Mouse (Mus musculus): ENCODE results near the gene Strada.

The Strada gene

DNA sequence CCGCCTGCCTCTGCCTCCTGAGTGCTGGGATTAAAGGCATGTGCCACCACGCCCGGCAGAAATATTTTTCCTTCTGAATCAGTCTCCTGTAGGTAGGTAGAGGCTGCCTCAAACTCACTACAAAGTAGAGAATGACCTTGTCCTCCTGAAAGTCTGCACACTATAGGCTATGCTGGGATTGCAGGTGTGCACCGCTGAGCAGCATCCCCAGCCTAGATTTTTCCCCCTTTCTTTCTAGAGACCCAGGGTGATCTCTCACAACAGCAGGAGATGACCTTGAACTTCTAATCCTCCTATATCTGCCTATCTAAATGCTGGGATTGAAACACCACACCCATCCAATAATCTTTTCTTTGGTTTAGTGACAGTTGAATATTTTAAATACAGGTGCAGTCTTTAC, 14.6 kb downstream of the Strada start:
- DNase-seq, result no peak

DNA sequence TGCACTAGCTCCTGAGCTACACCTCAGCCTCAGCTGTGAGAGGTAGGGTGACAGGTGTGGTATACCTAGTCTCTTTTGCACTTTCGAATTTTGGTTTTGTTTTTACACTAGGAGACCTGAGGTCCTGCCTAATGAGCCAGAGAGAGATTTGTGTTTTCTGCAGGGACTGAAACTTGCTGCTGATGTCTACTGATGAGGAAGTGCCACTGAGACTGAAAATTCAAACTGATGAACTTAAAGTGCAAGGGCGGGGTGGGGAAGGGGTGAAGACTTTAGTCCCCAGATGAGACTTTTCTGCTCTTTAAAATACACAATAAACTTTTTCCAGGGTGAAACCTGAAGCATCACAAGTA, 21.5 kb downstream of the Strada start:
- DNase-seq, result no peak

DNA sequence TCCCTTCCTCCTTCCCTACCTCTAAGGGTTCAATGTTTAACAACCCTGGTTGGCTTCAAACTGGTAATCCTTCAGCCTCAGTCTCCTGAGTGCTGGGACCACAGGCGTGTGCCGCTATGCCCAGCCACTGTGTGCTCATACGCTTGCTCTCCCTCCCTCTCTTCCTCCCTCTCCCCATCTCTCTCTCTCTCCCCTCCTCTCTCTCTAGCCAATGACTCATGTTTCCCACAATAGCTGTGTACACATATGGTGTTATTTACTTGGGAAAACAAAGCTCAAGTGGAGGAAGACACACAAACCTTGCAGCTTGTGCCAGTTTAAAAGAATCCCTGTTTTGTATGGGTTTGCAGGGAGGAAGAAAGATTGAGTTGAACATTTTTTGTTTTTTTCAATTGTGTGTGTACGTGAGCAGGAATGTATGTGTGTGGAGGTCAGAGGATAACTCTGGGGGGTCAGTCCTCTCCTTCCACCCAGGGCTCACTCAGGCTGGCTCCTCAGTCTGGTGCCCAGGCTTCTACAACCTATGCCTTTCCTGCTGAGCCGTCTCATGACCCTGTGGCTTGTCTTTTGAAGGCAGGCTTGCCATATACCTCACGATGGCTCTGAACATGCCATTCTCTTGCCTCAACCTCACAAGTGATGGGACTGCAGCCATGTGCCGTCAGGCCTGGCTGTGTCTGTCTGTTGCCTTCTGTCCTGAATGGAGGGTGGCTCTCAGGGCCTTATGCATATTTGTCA, 22.1 kb downstream of the Strada start:
- no peak for DNase-seq

DNA sequence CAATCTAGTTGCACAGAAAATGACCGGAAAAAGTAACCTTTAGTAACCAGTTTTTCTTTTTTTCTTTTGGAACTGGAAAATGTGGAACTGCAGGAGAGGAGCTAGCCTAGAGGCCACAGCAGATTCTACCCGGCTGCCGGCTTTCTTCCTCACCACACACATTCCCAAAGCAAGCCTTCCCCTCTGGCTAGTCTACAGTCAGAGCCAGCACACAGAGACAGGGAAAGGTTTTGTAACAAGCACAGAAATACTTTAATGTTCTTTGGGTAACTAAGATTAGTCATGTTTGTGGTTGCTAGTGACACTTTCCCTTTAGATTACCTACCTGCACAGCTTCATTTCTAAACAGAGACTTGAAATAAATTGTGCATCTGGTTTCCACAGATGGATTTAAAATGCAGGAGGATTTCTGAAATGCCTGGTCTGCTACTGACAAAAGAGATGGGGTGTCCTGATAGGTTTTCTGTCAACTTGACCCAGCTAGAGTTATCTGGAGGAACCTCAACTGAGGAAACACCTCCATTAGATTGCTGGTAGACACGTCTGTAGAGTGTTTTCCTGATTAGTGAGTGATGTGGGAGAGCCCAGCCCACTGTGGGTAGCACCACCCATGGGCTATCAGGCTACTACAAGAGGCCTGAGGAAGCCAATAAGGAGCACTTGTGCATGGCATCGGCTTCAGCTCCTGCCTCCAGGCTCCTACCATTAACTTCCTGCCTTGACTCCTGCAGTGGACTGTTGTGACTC, 23.8 kb downstream of the Strada start:
- DNase-seq, result no peak

- DNase-seq, result no peak
Measured at GRCm38 (mm10) chr11:106176372-106176771, 25.6 kb downstream of the Strada start.

DNA sequence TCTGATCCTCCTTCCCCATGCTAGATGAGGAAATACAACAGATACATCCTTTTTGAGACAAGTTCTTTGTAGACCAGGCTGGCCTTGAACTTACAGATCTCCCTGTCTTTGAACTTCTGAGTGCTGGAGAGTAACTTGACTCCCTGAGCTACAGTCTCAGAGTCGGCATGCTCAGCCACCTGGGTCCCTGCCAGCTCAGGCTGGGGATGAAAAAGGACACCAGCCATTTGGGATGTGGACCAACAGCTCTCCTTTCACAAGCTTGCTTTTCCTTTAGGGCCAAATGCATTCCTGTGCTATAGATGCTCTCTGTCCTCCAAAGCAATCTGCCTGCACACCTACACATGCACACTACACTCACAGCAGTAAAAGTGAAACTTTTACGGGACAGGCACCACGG, 26.9 kb downstream of the Strada start:
- DNase-seq, result no peak

DNA sequence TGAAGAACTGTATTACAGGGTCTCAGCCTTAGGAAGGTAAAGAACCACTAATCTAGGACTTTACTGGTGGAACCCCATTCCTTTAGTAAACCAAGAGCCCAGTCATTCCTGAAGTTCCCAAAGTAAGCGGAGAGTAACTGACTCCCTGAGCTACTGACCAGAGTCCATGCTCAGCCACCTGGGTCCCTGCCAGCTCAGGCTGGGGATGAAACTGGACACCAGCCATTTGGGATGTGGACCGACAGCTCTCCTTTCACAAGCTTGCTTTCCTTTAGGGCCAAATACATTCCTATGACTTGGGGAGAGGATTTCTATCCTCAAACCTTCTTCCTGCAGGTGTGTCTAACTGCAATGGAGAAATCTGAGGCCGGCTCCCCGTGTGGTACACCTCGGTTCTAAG, 27.6 kb downstream of the Strada start:
- DNase-seq, result peak; percentile 44 to 61

DNA sequence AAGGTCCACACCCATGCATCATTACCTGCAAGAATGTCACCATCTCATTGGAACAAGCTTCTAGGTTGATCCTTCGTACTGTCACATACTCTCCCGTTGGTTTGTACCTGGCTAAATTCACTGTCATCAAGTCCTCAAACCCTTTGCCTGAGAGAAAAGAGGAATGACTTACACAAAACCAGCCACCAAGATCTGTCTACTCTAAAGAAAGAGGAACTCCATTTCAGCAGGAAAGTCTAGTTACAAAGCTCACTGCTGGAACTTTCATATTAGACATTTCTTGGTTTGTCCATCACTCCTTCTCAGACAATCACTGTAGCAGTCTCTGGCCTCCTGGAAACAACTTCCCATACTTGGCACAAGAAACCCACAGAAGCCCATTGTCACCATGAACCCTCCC, 28.7 kb downstream of the Strada start:
- DNase-seq, result no peak

DNA sequence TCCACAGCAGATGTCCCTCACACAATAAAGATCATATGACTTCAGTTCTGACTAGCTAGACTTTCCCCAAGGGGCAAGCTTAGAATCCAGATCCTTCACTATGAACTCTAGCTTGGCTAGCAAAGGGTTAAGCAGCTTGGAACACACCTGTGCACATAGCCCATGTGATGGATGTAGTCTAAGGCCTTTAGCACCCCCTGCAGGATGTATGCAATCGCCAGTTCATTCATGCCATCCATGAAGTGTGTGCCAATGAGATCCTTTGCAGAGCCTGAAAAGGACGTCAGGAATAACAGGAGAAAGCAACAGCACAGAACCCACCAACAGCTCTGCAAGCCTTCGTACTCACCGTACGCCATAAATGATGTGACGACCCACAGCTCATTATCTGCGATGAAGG, 31.2 kb downstream of the Strada start:
- peak; percentile 33 to 55 for DNase-seq

- DNase-seq, result no peak
Measured at GRCm38 (mm10) chr11:106167435-106167834, 34.5 kb downstream of the Strada start.

- no peak for DNase-seq
Measured at GRCm38 (mm10) chr11:106164601-106165180, 37.3 kb downstream of the Strada start.

GRCm38 (mm10) chr11:106163546-106163945, 38.4 kb downstream of the Strada start:
- peak in 1 of 2 experiments; percentile 43 for DNase-seq

DNA sequence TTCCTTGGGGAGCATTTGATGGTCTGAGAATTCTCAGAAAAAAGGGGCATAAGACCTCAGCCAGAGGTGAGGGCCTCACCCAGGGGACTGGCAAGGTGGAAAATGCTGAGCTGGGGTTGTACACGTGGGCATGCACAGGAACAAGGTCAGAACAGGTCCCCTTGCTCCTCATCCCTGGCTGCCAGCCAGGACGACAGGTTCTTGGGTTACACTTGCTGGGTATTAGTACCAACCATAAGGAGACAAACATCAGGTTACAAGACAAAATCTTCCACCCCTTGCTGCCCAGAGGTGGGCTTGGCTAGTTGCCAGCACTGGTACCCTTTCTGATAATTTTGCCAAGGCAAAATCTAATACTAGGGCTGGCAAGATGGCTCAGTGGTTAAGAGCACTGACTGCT, 39.7 kb downstream of the Strada start:
- DNase-seq, result no peak

DNA sequence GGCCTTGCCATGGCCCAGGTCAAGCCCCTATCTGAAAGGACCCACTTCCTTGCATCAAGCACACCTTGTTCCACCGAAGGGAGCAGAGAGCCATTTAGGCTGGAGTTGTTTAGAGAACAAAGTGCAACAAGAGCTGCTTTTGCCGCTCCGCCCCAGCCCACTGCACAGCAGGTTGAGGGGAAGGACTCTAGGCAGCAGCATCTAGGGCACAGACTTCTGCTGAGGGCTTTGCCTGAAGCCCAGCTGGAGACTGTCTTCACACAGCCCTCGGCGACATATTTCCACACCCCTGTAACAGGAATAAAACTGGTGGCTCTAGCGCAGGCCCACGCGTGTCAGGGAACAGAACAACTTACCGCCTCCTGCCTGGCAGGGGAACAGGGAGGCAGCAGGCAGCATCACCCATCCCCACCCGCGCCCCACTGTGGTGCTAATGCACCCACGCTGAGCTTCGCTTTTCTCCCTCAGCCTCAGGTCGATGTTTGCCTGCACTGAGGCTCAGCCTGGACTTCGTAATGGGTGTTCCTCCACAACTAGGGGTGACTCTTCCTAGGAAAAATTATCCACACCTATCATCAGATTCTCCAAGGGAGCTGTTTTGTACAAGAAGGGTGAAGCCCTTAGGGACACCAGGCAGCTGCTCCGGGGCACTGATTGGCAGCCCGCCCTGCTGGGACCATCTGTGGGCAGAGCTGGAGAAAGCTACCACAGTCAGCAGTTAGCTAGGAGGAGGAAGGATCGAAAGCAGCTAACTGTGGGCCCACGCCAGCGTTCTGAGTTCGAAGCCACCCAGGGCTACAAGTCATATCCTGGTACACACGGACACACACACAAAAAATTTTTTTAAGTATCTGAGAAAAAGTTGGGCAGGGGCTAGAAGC, 40.9 kb downstream of the Strada start, which contains the start of the genes Gm10840 and Limd2:
Gm10840 (plus strand) TSS at position 10 of the 881 bp plus-strand sequence.
Limd2 (minus strand) TSS at position 20 of the 881 bp plus-strand sequence.
- DNase-seq, result peak; percentile 60 to 72

- peak; percentile 85 to 90 for DNase-seq
Measured at GRCm38 (mm10) chr11:106159921-106160840, 41.8 kb downstream of the Strada start.

DNA sequence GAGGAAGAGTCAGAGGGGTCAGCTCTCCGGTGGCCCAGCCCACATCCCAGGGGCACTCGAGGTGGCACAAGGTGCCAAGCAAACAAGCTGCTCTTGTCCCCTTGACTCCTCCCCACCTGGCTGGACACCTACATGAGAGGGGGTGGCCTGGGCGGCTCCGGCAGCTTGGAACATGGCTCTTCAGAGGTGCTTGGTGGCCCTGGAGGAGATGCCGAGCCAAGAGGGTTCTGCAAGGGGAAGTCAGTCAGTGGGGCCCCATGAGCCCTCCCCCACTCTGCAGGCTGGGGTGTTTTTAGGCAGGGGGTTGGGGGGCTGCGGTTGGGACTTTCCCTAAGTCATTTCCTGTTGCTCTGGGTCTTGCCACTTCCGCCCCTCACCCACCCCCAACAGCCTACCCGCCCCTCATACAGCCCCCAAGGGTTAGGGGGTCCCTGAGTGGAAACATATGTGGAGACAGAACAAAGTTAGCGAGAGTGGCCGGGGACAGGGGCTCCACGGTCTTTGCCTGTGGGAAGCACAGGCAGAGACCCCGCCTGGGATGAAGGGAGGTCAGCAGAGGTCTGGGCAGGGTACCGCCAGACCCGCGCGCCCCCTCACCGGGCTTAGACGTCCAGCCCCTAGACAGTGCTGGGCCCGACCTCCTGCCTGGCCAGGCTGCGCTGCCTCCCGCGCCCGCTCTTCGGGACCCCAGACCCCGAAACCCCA, 42.6 kb downstream of the Strada start:
- DNase-seq, result peak; percentile 60 to 70

DNA sequence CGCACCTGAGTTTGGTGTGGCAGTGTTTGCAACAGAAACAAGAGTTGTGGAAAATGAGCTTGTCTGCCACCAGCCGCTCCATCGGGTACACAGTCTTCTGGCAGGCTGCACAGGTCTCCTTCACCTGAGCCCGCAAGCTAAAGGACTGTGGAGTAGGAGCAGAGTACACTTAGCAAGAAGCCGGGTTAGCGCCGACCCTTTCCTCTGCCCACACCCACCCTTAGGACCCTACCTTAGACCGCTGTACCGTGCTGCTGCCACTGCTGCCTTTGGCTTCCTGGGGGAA, 43.1 kb downstream of the Strada start:
- DNase-seq, result no peak

DNA sequence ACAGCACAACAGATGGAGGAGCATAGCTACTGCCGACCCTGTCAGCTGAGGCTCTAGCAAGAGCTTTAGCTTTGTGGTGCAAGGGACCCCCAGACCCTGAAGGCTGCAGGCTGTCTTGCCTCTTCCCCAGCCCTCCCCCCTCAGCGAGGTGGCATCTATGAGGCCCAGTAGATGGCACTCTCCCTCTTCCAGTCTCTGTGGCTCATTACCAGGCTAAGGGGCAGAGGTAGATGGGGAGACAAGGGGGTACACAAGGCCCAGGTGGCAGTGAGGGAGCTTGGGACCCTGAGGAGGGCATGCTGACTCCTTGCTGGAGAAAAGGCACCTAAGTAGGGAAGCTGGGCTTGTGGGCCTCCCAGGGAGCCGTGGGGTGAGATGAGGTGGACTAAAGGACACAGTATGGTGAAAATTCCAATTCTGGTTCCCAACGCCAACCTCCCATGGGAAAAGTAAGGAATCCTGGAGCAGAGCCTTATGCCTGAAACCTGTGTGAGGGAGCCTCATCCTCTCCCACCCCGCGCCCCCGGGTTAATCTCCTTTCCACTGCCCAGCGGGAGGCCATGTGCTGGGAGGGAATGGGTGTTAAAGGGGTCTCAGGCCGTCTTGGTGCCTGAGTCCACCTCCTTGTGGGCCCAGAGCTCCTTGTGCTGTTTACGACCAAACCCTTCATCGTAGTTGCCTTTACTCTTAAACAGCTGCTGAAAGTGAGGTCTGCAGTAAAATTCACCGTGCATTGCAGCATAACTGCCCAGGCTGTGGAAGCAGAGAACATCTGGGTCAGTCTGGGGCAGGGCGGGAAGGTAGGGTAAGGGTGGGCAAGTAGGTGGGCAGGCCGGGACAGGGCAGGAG, 43.7 kb downstream of the Strada start:
- DNase-seq, result peak; percentile 50 to 61

GRCm38 (mm10) chr11:106157154-106157553, 44.8 kb downstream of the Strada start:
- DNase-seq, result no peak

GRCm38 (mm10) chr11:106156257-106156656, 45.7 kb downstream of the Strada start:
- no peak for DNase-seq
